Mouse (Mus musculus): ENCODE measurements at regions not wholly inside any gene's neighbourhood (a gene's known extent, or its start where the extent isn't known, plus 50 kb on each side); places are given as distances from the start of the nearest gene placed in this dataset.

DNA sequence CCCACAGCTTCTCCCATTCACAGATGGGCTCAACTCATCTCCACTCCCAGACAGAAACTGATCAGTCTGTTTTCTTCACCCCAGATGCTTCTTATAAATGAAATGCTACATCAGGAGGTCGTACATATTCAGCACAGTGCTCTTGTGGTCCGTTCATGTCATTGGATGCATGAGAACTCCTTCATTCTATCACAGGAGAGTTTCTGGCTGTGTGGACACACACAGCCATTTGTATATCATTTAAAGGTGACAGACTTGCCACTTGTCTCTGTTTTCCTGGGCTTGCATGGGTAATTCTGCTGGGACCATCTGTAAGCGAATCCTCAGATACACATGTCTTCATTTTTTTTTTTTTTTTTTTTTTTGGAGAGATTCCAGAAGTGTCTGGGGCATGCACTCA, 85.7 kb downstream of the 4930426L09Rik start:
- no peaks in the 10 kb centered on the region for H3K9me3 ChIP-seq (ENCODE audit: control insufficient read depth, low read length)
- no peaks in the 10 kb centered on the region for H3K36me3 ChIP-seq (ENCODE audit: control insufficient read depth, insufficient read depth, low read length)
- H3K9ac ChIP-seq (ENCODE audit: low read depth, low read length): no peak overlapping the region
- no peaks in the 10 kb centered on the region for H3K27me3 ChIP-seq (replicated peaks; ENCODE audit: control insufficient read depth, insufficient read depth, low read length)
- ATAC-seq: no peak
- no peaks in the 10 kb centered on the region for H3K4me1 ChIP-seq (ENCODE audit: control insufficient read depth, insufficient read depth, low read length)
- 71% methylated on average over 3 of the region's 3 CpGs for WGBS
- H3K27ac ChIP-seq (ENCODE audit: low read length): no peak overlapping the region
- no peak overlapping the region for H3K4me2 ChIP-seq (ENCODE audit: low read depth, low read length)
- H3K4me3 ChIP-seq (ENCODE audit: low read length): no peak overlapping the region

DNA sequence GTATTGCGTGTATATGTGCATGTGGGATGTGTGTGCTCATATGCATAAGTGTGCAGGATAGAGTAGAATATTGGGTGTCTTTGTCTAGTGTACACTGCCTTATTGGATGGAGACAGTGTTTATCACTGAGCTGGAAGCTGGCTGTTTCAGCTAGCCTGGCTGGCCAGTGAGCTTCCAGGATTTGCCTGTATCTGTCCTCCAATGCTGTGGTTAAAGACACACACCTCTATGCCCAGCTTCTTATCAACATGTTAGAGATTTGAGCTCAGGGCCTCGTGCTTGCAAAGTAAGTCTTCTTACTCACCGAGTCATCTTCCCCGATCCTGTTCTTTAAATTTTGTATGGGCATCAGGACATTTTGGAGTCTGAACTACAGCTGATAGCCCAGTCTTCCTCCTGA, 87.0 kb downstream of the 4930426L09Rik start:
- Histone ChIP-seq H3K4me2 (ENCODE audit: low read depth, low read length) (no peak overlapping the region), H3K4me1 (ENCODE audit: control insufficient read depth, insufficient read depth, low read length) (no peaks in the 10 kb centered on the region), H3K36me3 (ENCODE audit: control insufficient read depth, insufficient read depth, low read length) (no peaks in the 10 kb centered on the region), H3K9ac (ENCODE audit: low read depth, low read length) (no peak overlapping the region), H3K27ac (ENCODE audit: low read length) (no peak overlapping the region), H3K9me3 (ENCODE audit: control insufficient read depth, low read length) (no peaks in the 10 kb centered on the region), H3K4me3 (ENCODE audit: low read length) (no peak overlapping the region), H3K27me3 (replicated peaks; ENCODE audit: control insufficient read depth, insufficient read depth, low read length) (no peaks in the 10 kb centered on the region)
- WGBS: 83% methylated on average over 4 of the region's 4 CpGs
- ATAC-seq: no peak

DNA sequence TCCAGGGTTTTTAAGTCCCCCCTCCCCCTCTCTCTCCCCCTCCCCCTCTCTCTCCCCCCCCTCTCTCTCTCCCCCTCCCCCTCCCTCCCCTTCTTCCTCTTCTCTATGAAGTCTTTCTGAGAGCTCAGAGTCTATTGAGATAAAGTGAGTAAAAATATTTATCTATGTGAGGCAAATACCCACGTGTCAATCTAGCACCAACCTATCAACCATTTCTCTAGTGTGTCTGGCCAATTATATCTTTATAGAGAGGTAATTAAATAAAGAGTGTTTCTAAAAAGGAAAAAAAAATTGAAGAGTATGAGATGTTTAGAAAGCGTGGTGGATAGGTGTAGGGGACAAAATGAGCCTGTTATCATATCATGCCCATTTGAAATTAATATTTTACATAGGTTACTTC, 88.0 kb downstream of the 4930426L09Rik start:
- Histone ChIP-seq H3K27ac (ENCODE audit: low read length) (no peak overlapping the region), H3K9me3 (ENCODE audit: control insufficient read depth, low read length) (no peaks in the 10 kb centered on the region), H3K4me2 (ENCODE audit: low read depth, low read length) (no peak overlapping the region), H3K9ac (ENCODE audit: low read depth, low read length) (no peak overlapping the region), H3K4me3 (ENCODE audit: low read length) (no peak overlapping the region), H3K36me3 (ENCODE audit: control insufficient read depth, insufficient read depth, low read length) (no peaks in the 10 kb centered on the region), H3K27me3 (replicated peaks; ENCODE audit: control insufficient read depth, insufficient read depth, low read length) (no peaks in the 10 kb centered on the region), H3K4me1 (ENCODE audit: control insufficient read depth, insufficient read depth, low read length) (no peaks in the 10 kb centered on the region)
- ATAC-seq: no peak
- WGBS: 68% methylated on average over 2 of the region's 2 CpGs

DNA sequence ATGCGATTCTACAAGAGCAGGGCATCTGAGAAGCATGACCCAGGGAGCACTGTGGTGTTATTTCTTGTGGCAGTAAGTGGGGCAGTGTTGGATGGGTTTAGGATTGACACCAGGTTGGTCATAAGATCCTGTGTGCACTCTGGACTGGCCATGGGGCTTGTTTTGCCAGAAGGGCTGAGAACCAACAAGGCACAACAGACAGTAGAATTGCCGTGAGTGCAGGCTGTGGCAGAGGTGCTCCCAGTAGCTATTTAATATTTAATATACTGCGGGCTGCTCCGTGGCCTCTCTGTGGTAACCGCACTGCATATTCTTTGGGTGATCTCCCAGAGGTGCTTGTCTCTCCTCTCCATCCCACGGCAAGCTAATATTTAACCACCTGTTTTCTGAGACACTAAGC, 88.5 kb downstream of the 4930426L09Rik start:
- Histone ChIP-seq H3K27ac (ENCODE audit: low read length) (no peak overlapping the region), H3K4me2 (ENCODE audit: low read depth, low read length) (no peak overlapping the region), H3K9me3 (ENCODE audit: control insufficient read depth, low read length) (no peaks in the 10 kb centered on the region), H3K27me3 (replicated peaks; ENCODE audit: control insufficient read depth, insufficient read depth, low read length) (no peaks in the 10 kb centered on the region), H3K36me3 (ENCODE audit: control insufficient read depth, insufficient read depth, low read length) (no peaks in the 10 kb centered on the region), H3K9ac (ENCODE audit: low read depth, low read length) (no peak overlapping the region), H3K4me1 (ENCODE audit: control insufficient read depth, insufficient read depth, low read length) (no peaks in the 10 kb centered on the region), H3K4me3 (ENCODE audit: low read length) (no peak overlapping the region)
- no peak for ATAC-seq
- WGBS: 68% methylated on average over 6 of the region's 6 CpGs

DNA sequence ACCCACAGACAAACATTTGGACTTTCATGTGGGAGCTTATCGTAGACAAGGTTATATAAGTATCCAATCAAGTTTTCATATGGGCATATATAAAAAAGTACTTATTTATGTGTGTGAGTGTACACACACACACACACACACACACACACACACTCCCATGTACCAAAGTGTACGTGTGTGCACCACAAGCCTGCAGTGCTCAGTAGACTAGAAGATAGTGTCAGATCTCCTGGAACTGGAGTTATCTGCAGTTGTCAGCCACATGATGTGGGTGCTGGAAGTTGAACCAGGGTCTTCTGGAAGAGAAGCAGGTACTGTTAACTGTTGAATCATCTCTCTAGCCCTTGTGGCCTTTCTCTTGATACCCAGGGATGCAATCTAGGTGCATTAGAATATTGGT, 99.7 kb upstream of the Armc3 start:
- no peak overlapping the region for H3K4me2 ChIP-seq (ENCODE audit: low read depth, low read length)
- H3K36me3 ChIP-seq (ENCODE audit: control insufficient read depth, insufficient read depth, low read length): no peaks in the 10 kb centered on the region
- H3K4me3 ChIP-seq (ENCODE audit: low read length): no peak overlapping the region
- no peak overlapping the region for H3K9ac ChIP-seq (ENCODE audit: low read depth, low read length)
- no peaks in the 10 kb centered on the region for H3K4me1 ChIP-seq (ENCODE audit: control insufficient read depth, insufficient read depth, low read length)
- no peak overlapping the region for H3K27ac ChIP-seq (ENCODE audit: low read length)
- WGBS: 74% methylated on average over 2 of the region's 2 CpGs
- H3K9me3 ChIP-seq (ENCODE audit: control insufficient read depth, low read length): no peaks in the 10 kb centered on the region
- ATAC-seq: no peak
- no peaks in the 10 kb centered on the region for H3K27me3 ChIP-seq (replicated peaks; ENCODE audit: control insufficient read depth, insufficient read depth, low read length)

DNA sequence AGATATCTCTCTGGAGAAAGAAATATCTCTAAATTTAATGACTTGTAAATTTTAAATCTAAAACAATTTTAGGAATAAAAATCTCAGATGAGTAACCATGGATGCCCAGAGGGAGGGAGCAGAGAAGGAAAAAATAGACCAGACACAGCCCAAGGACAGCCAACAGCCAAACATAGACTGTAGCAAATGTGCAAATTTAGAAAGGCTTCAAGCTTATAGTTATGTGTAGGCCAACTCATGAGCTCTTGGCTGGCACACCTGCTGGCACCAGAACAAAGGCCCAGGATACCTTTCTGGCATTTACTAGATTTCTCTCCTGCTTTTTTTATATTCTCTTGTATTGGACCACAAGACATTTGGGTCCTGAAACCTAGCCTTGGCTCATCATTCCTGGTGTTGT, 90.3 kb upstream of the Armc3 start:
- no peak for ATAC-seq
- Histone ChIP-seq H3K4me2 (ENCODE audit: low read depth, low read length) (no peak overlapping the region), H3K36me3 (ENCODE audit: control insufficient read depth, insufficient read depth, low read length) (no peaks in the 10 kb centered on the region), H3K9ac (ENCODE audit: low read depth, low read length) (no peak overlapping the region), H3K4me1 (ENCODE audit: control insufficient read depth, insufficient read depth, low read length) (no peaks in the 10 kb centered on the region), H3K4me3 (ENCODE audit: low read length) (no peak overlapping the region), H3K27ac (ENCODE audit: low read length) (no peak overlapping the region), H3K27me3 (replicated peaks; ENCODE audit: control insufficient read depth, insufficient read depth, low read length) (no peaks in the 10 kb centered on the region), H3K9me3 (ENCODE audit: control insufficient read depth, low read length) (no peaks in the 10 kb centered on the region)

DNA sequence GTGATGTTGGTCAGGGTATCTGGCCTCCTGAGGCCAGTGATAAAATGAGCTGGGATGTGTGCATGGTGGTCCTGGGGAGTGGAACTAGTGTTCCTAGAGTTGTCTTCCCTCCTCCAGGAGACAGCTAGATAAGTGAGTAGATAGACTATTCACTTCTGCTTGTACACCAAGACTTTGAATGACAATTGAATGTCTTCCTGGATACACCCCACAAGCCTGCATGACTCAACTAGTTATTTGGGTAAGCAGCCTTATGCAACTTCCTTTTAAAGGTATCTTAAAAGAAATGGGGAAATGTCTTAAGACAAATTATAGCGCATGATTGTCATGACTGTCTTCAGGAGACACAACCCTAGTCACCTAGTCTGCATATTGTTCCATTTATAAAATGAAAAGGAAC, 79.2 kb upstream of the Armc3 start:
- Histone ChIP-seq H3K36me3 (ENCODE audit: control insufficient read depth, insufficient read depth, low read length) (no peaks in the 10 kb centered on the region), H3K9me3 (ENCODE audit: control insufficient read depth, low read length) (no peaks in the 10 kb centered on the region), H3K27me3 (replicated peaks; ENCODE audit: control insufficient read depth, insufficient read depth, low read length) (no peaks in the 10 kb centered on the region), H3K4me1 (ENCODE audit: control insufficient read depth, insufficient read depth, low read length) (no peaks in the 10 kb centered on the region), H3K4me3 (ENCODE audit: low read length) (no peak overlapping the region), H3K4me2 (ENCODE audit: low read depth, low read length) (no peak overlapping the region), H3K27ac (ENCODE audit: low read length) (no peak overlapping the region), H3K9ac (ENCODE audit: low read depth, low read length) (no peak overlapping the region)
- ATAC-seq: no peak
- WGBS: 89% methylated on average over 1 of the region's 1 CpGs

DNA sequence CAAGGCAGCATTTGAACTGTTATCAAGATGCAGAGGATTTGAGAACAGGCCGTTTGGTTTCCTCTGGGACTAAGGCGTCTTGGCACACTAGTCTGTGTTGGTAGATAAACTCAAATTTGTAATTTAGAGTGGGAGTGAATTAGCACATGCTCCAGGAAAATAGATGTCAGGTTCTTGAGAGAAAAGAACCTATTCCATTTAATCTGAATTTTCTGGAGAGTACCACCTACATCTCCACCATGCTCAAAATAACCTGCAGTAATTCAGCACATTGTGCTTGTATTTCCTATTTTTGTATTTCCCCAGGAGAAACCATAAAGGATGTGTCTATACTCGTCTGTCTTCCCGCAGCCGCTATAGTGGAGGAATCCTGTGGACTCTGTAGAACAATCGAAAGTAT, 66.2 kb upstream of the Armc3 start:
- WGBS: 80% methylated on average over 6 of the region's 6 CpGs
- no peaks in the 10 kb centered on the region for H3K36me3 ChIP-seq (ENCODE audit: control insufficient read depth, insufficient read depth, low read length)

DNA sequence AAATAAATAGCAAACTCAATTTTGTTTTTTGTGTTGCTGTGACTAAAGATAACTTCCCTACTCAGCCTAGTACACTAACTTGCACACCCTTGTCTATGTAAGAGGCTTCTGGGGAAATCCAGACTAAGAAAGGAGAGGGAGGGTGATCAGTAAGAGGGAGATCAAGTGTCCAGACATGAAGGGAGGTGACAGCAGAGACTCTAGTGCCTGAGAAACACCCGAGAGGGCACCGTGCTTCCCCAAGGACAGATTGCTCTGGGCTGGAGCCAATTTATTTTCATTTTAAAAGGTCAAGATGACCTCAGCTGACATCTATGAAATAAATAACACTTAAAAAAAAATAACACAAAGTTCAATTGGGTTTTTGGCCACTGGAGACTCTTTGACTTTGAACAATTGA, 56.5 kb upstream of the Armc3 start:
- no peak for ATAC-seq
- H3K9me3 ChIP-seq (ENCODE audit: control insufficient read depth, low read length): no peaks in the 10 kb centered on the region
- whole genome bisulfite sequencing: 30% methylated on average over 2 of the region's 2 CpGs

More for the DNA sequence above, 66.2 kb upstream of the Armc3 start:
- ATAC-seq: no peak
- Histone ChIP-seq H3K4me1 (ENCODE audit: control insufficient read depth, insufficient read depth, low read length) (no peaks in the 10 kb centered on the region), H3K27me3 (replicated peaks; ENCODE audit: control insufficient read depth, insufficient read depth, low read length) (no peaks in the 10 kb centered on the region), H3K27ac (ENCODE audit: low read length) (no peak overlapping the region), H3K9me3 (ENCODE audit: control insufficient read depth, low read length) (no peaks in the 10 kb centered on the region), H3K4me3 (ENCODE audit: low read length) (no peak overlapping the region), H3K9ac (ENCODE audit: low read depth, low read length) (no peak overlapping the region), H3K4me2 (ENCODE audit: low read depth, low read length) (no peak overlapping the region)

DNA sequence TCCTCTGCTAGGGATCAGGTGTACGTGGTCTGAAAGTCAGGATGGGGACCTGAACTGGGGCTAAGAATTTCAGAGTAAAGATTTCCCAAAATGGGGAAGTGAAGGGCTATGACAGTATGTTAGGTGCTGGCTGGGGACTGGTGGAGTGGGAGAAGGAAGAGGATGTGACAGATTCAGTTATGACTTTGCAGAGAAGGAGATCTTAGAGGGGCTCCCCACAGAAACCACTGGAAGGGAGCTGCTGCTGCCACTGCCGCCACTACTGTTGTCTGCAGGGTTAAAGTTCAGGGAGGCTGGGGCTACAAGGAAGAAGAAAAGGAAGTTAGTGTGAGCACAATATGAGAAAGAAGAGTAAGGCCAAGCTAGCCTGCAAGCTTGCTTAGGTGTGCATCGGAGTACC, 53.7 kb upstream of the Armc3 start:
- Histone ChIP-seq H3K36me3 (ENCODE audit: control insufficient read depth, insufficient read depth, low read length) (no peaks in the 10 kb centered on the region), H3K9ac (ENCODE audit: low read depth, low read length) (no peak overlapping the region), H3K27ac (ENCODE audit: low read length) (no peak overlapping the region), H3K27me3 (replicated peaks; ENCODE audit: control insufficient read depth, insufficient read depth, low read length) (no peaks in the 10 kb centered on the region), H3K4me3 (ENCODE audit: low read length) (no peak overlapping the region), H3K4me1 (ENCODE audit: control insufficient read depth, insufficient read depth, low read length) (no peaks in the 10 kb centered on the region), H3K9me3 (ENCODE audit: control insufficient read depth, low read length) (no peaks in the 10 kb centered on the region), H3K4me2 (ENCODE audit: low read depth, low read length) (no peak overlapping the region)
- WGBS: 80% methylated on average over 3 of the region's 3 CpGs
- ATAC-seq: no peak

More for the DNA sequence above, 56.5 kb upstream of the Armc3 start:
- Histone ChIP-seq H3K4me3 (ENCODE audit: low read length) (no peak overlapping the region), H3K27ac (ENCODE audit: low read length) (no peak overlapping the region), H3K27me3 (replicated peaks; ENCODE audit: control insufficient read depth, insufficient read depth, low read length) (no peaks in the 10 kb centered on the region), H3K9ac (ENCODE audit: low read depth, low read length) (no peak overlapping the region), H3K36me3 (ENCODE audit: control insufficient read depth, insufficient read depth, low read length) (no peaks in the 10 kb centered on the region), H3K4me2 (ENCODE audit: low read depth, low read length) (no peak overlapping the region), H3K4me1 (ENCODE audit: control insufficient read depth, insufficient read depth, low read length) (no peaks in the 10 kb centered on the region)

All from intestine, embryonic 16.5 days (tissue).